Mouse (Mus musculus) hindbrain, embryonic 16.5 days (tissue): ENCODE data around the gene Hinfp. TPM values are rescaled to one million over a fixed set of nuclear protein-coding genes. Genes with fewer than 3 reads are reported as not detected.
"Not testable (repeated sequence)": the region's sequence is repeated elsewhere in the genome, so short reads cannot be mapped to it uniquely, and the experiment has no call there.

ENCODE experiments used
- ATAC-seq: fragments of 200-750 bp; cut with Nextera tagmentation; 2 replicates; pipeline ENCODE4 v1.8.0; 2017; ENCODE audit warnings: moderate TSS enrichment, moderate library complexity
- H3K27ac ChIP-seq: fragments of 300-500 bp; sonication (generic); 2 replicates; pipeline ENCODE4 v1.5.1; 2014; ENCODE audit warnings: low read depth, mild to moderate bottlenecking, control low read depth, low read length, moderate library complexity
- H3K27me3 ChIP-seq: fragments of 300-500 bp; sonication (generic); replicated peaks from 2 replicates; pipeline ENCODE4 v1.6.1; 2014; ENCODE audit warnings: low read length; ENCODE audit not compliant: control insufficient read depth, insufficient read depth
- H3K36me3 ChIP-seq: fragments of 300-500 bp; sonication (generic); 2 replicates; pipeline ENCODE4 v1.6.1; 2014; ENCODE audit warnings: mild to moderate bottlenecking, low read length, moderate library complexity, mixed read lengths; ENCODE audit not compliant: control insufficient read depth, insufficient read depth
- H3K4me1 ChIP-seq: fragments of 300-500 bp; sonication (generic); 2 replicates; pipeline ENCODE4 v1.6.1; 2014; ENCODE audit warnings: low read depth, low read length; ENCODE audit not compliant: control insufficient read depth, insufficient read depth
- H3K4me2 ChIP-seq: fragments of 300-500 bp; sonication (generic); 2 replicates; pipeline ENCODE4 v1.6.1; 2014; ENCODE audit warnings: mild to moderate bottlenecking, low read length, control low read depth, moderate library complexity
- H3K4me3 ChIP-seq: fragments of 300-500 bp; sonication (generic); 2 replicates; pipeline ENCODE4 v1.5.1; 2014; ENCODE audit warnings: mild to moderate bottlenecking, low read length, control low read depth, moderate library complexity
- H3K9ac ChIP-seq: fragments of 300-500 bp; sonication (generic); 2 replicates; pipeline ENCODE4 v1.6.1; 2014; ENCODE audit warnings: low read depth, mild to moderate bottlenecking, control low read depth, low read length, moderate library complexity
- H3K9me3 ChIP-seq: fragments of 300-500 bp; sonication (generic); 2 replicates; pipeline ENCODE4 v1.6.1; 2014; ENCODE audit warnings: mild to moderate bottlenecking, low read length, moderate library complexity; ENCODE audit not compliant: control insufficient read depth
- WGBS: fragments of 180-500 bp; shearing (Covaris S2); extraction: QIAGEN DNeasy Blood & Tissue Kit; methylation state at CpG from one replicate; pipeline ENCODE4 v1.1.7; 2014; 5-methylcytosine and 5-hydroxymethylcytosine counted together
- polyA plus RNA-seq: library from polyadenylated mRNA; unstranded; fragments of >200 nt; fragmentation: Nextera tagmentation; extraction: Ambion mirVana; gene quantifications from 2 replicates; pipeline ENCODE4 v1.2.1, GENCODE M21; 2015

Hinfp gene
- polyA plus RNA-seq, 1 experiment from 2014 or later: 22.3 TPM

DNA sequence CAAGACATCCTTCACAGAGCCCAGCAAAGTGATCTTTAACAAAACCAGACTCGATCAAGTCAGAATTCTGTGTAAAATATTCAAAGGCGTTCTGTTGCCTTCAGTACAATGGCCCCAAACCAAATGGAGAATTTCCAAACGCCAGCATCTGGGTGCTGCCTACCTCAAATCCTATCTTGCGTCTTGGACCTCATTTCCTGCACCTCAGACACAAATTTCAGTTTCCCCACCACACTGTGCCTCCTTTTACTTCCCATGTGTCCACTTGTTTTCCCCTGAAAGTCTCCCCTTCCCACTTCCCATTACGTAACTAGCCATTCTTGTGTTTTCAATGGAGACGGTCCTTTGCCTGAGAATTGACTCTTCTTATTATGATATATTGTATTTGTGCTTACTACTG lies 1.1 kb upstream of the Hinfp start:
- H3K9ac ChIP-seq: no peak overlapping the region
- H3K4me1 ChIP-seq: peaks cover 12% of the 10 kb centered on the region
- WGBS: 89% methylated on average over 6 of the region's 6 CpGs
- H3K4me3 ChIP-seq: no peak overlapping the region
- ATAC-seq: no peak
- no peak overlapping the region for H3K27ac ChIP-seq
- peaks cover 3% of the 10 kb centered on the region for H3K36me3 ChIP-seq
- no peak overlapping the region for H3K4me2 ChIP-seq
- H3K27me3 ChIP-seq: no peaks in the 10 kb centered on the region
- H3K9me3 ChIP-seq: no peaks in the 10 kb centered on the region

DNA sequence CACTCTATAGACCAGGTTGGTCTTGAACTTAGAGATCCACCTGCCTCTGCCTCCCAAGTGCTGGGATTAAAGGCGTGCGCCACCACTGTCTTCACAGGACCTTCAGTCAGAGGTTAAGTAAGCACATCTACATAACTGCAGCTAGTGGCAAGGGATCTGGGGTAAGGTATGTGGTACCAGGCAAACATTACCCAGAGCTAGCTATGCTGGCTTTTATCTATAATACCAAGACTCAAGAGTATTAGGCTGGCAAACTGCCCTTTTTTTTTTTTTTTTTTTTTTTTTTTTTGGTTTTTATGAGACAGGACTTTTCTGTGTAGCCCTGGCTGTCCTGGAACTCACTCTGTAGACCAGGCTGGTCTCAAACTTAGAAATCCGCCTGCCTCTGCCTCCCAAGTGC lies 5.5 kb downstream of the Hinfp start:
- H3K9ac ChIP-seq, H3K4me3 ChIP-seq, H3K27ac ChIP-seq, H3K27me3 ChIP-seq, H3K9me3 ChIP-seq, ATAC-seq, H3K4me2 ChIP-seq: not testable (repeated sequence)
- Histone ChIP-seq H3K4me1 (peaks cover 12% of the 10 kb centered on the region), H3K36me3 (peaks cover 40% of the 10 kb centered on the region)
- WGBS: 91% methylated on average over 3 of the region's 3 CpGs

DNA sequence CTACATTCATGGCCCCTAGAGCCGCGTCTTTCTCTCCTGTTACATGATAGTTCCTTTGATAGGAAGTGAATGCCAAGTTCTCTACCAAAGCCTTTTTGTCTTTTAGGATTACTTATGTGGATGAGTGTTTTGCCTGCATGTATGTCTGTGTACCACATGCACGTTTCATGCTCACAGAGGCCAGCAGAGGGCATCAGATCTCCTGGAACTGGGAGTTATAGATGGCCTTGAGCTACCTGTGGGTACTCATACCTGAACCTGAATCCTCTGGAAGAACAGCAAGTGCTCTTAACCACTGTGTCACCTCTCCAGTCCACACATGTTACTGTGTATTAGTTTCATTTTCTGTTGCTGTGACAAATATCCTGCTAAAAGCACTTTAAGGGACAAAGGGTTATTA lies 13.0 kb downstream of the Hinfp start:
- H3K4me3 ChIP-seq: no peak overlapping the region
- no peak overlapping the region for H3K27ac ChIP-seq
- H3K9ac ChIP-seq: no peak overlapping the region
- 71% methylated on average over 3 of the region's 3 CpGs for WGBS
- H3K4me2 ChIP-seq: no peak overlapping the region
- no peaks in the 10 kb centered on the region for H3K9me3 ChIP-seq
- ATAC-seq: no peak
- no peaks in the 10 kb centered on the region for H3K27me3 ChIP-seq
- peaks cover 40% of the 10 kb centered on the region for H3K36me3 ChIP-seq
- H3K4me1 ChIP-seq: peaks cover 6% of the 10 kb centered on the region

DNA sequence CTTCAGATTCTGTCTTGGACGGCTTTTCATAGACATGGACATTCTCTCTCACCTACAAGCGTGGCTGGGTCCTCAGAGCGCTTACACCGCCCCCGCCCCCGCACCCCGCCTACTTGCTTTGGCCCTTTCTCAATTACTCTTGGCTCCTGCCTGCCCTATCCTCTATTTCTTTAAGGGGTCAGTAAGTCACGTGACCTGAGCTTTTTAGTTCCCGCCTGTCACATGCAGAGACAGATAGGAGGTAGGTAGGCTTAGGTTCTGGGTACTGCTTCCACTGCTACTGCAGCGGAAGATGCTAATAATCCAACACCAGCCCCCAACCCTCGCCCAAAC lies 16.5 kb downstream of the Hinfp start:
- Histone ChIP-seq H3K27me3 (no peaks in the 10 kb centered on the region), H3K9ac (peak overlapping the region; percentile 93), H3K4me2 (peak overlapping the region; percentile 95), H3K4me3 (peak overlapping the region; percentile 78), H3K27ac (peak overlapping the region; percentile 81; the same call in 1 of the 2 replicates), H3K36me3 (peaks cover 21% of the 10 kb centered on the region), H3K4me1 (peaks cover 20% of the 10 kb centered on the region), H3K9me3 (no peaks in the 10 kb centered on the region)
- no peak; the same call in 1 of the 2 replicates for ATAC-seq
- WGBS: 5% methylated on average over 11 of the region's 11 CpGs

DNA sequence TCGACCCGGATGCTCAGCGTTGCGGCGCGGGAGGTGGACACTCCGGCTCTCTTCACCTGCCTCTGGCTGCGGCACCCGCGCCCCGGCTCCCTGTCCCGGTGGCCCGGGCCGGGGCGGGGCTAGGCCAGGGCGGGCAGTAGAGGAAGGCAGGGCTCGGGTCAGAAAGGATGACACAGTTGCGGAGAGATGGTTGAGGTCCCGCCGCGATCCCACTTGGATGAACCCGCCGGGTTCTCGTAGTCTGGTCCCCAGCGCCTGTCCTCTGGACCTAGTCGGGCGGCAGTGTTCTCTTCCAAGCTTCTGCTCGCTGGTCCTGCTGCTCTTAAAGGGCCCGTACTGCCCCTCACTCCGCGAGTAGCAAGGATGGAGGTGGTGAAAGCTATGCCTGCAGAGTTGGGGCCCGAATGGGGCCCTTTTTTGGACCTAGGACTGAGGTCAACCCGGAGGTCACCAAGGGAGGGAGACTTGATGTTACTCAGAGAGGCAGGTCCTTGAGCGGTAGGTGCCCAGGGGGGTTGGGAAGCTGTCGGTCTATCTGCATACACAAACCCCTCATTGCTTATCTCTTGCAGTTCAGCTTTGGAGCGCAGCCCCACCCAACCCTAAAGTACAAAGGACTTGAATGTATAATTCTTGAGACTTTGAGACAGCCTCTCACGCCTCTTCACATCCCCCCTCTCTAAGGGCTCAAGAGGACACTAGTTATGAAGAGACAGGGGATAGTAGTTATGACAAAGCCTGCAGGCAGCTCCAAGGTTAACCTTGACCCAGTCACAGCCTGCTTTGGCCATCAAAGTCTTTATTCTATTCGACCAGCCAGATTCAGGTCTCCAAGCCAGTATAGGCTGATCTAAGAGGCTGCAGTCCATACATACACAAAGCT lies 17.2 kb downstream of the Hinfp start, which contains the start of gene Abcg4:
Gene Abcg4, minus strand, starts transcription at position 540 of the 883 bp plus-strand sequence.
- peaks cover 20% of the 10 kb centered on the region for H3K4me1 ChIP-seq
- peaks cover 18% of the 10 kb centered on the region for H3K36me3 ChIP-seq
- no peaks in the 10 kb centered on the region for H3K27me3 ChIP-seq
- peak within 1 kb of the TSS; percentile 93 for H3K9ac ChIP-seq
- H3K4me3 ChIP-seq: peak within 1 kb of the TSS; percentile 78
- no peaks in the 10 kb centered on the region for H3K9me3 ChIP-seq
- peak within 1 kb of the TSS; percentile 81 for H3K27ac ChIP-seq
- peak; percentile 77 for ATAC-seq
- H3K4me2 ChIP-seq: peak within 1 kb of the TSS; percentile 95
- under 1% methylated on average over 37 of the region's 38 CpGs for WGBS

DNA sequence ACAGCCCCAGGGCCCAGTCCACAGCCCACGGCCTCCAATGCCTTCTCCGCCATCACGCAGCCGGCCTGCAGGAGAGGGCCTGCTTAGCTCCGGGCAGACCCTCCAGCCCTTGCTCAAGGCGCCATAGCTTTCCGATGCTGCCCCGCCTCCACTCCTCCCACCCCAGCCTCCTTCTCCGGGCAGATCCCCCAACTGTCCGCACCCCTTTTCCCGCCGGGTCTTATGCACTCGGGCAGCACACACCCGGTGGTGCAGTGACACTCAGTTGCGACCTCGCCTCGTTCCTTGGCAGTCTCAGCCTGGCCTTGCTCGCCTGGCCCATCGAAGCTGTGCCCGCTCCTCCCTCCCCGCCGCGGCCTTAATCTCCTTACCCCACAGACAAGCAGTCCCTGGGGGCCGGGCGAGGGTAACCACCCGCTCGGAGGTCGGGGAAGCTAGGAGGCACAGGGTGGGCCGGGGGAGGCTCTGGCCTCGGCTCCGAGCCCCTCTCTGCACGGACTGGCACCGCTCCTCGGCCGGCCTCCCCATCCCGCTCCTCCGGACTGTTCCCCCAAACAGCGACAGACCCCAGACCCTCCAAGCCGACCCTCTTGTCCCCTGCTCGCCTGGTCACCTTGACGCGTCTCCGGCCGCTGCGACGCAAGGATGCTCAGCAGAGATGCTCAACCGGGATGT lies 17.9 kb downstream of the Hinfp start:
- under 1% methylated on average over 39 of the region's 47 CpGs for WGBS
- Histone ChIP-seq H3K9me3 (no peaks in the 10 kb centered on the region), H3K27me3 (no peaks in the 10 kb centered on the region), H3K4me3 (peak overlapping the region; percentile 78), H3K4me1 (peaks cover 20% of the 10 kb centered on the region), H3K27ac (peak overlapping the region; percentile 81), H3K4me2 (peak overlapping the region; percentile 95), H3K9ac (peak overlapping the region; percentile 93), H3K36me3 (peaks cover 12% of the 10 kb centered on the region)
- peak; percentile 67 for ATAC-seq

DNA sequence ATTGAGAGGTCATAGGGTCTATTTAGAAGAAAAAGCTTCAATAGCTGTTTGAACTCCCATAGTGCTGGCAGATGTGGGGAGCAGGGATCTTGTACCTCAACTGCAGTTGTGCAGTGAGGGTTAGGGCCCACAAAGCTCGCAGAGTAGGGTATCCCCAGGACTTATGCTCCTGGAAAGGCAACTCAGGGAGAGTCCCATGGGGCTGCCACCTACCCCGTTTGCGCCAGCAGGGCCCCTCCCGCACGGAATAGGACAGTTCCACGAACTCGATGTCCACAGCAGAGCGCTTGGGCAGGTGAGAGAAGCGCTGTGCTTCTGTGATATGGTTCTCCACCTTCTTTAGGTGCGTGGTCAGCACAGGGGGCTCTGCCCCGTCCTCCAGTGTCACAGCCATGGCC lies 18.5 kb downstream of the Hinfp start:
- WGBS: 7% methylated on average over 11 of the region's 11 CpGs
- Histone ChIP-seq H3K9me3 (no peaks in the 10 kb centered on the region), H3K36me3 (peaks cover 9% of the 10 kb centered on the region), H3K4me1 (peaks cover 20% of the 10 kb centered on the region), H3K9ac (peak overlapping the region; percentile 93), H3K4me2 (peak overlapping the region; percentile 95), H3K27ac (peak overlapping the region; percentile 81), H3K27me3 (no peaks in the 10 kb centered on the region), H3K4me3 (peak overlapping the region; percentile 78)
- 0 out of 2 replicates have a peak, but pooled peaks have one; percentile 5 for ATAC-seq

DNA sequence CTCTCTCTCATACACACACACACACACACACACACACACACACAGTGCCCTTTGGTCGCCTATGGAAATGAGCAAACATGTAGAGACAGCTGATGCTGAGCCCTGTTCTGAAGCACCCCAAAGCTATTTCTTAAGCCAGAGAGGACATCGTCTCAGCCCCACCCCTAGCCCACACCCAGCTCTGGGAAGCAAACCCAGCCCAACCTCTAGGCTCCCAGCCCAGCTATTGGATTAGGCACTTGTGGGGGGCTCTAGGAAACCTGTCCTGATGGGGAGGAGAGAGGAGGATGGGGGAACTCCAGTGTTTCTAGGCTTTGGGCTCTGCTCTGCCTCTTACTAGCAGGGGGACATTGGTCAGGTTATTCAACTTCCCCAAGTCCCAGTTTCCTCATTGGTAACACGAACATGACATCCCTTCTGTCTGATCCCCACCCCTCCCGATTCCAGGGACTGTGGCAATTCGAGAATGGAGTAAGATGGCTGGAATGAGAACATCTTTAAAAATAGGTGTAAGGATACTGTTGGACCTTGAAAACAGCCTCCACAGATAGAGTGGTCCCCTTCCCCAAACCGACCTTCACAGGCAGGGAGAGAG lies 19.1 kb downstream of the Hinfp start:
- 15% methylated on average over 6 of the region's 6 CpGs for WGBS
- H3K4me2 ChIP-seq: peak overlapping the region; percentile 95
- H3K36me3 ChIP-seq: peaks cover 11% of the 10 kb centered on the region
- H3K9ac ChIP-seq: peak overlapping the region; percentile 30; the same call in 1 of the 2 replicates
- peak overlapping the region; percentile 78 for H3K4me3 ChIP-seq
- H3K4me1 ChIP-seq: peaks cover 20% of the 10 kb centered on the region
- H3K27me3 ChIP-seq: no peaks in the 10 kb centered on the region
- no peaks in the 10 kb centered on the region for H3K9me3 ChIP-seq
- no peak overlapping the region for H3K27ac ChIP-seq
- ATAC-seq: no peak

DNA sequence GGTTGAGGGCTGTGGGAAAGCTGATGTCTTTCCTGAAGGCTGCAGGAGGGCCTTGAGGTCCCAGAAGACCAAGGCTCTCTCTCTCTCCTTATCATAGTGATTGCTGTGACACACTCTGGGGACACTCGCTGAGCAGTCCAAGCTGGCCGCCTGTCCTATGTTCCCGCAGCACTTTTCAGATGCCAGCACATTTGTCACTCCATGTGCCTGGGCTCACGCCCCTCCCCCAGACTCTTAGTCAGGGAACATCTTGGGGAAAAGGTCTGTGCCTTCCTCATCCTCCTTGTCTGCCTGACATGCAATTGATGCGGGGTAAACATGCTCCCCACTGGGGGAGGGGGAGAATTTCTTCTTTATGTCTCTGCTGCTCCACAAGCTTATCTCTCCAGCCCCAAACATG lies 22.3 kb downstream of the Hinfp start:
- no peak overlapping the region for H3K4me2 ChIP-seq
- no peak overlapping the region for H3K27ac ChIP-seq
- ATAC-seq: no peak
- H3K4me1 ChIP-seq: peaks cover 15% of the 10 kb centered on the region
- WGBS: 59% methylated on average over 5 of the region's 5 CpGs
- H3K4me3 ChIP-seq: no peak overlapping the region
- H3K36me3 ChIP-seq: peaks cover 22% of the 10 kb centered on the region
- no peak overlapping the region for H3K9ac ChIP-seq
- H3K9me3 ChIP-seq: no peaks in the 10 kb centered on the region
- no peaks in the 10 kb centered on the region for H3K27me3 ChIP-seq
